Mouse (Mus musculus) heart, adult 9 months (tissue): ENCODE data around the gene Tfdp2.

Source experiments
- DNase-seq, 2 experiments: peaks; one replicate each; pipeline ENCODE4 v3.0.0; 2022; ENCODE audit warnings: low spot score in 2 of 2

Gene Tfdp2

GRCm38 (mm10) chr9:96371075-96371474 is 175.0 kb downstream of the Tfdp2 start:
- no peak for DNase-seq
